Mouse (Mus musculus): ENCODE measurements around the gene Tbx4.

Tbx4 gene

GRCm38 (mm10) chr11:85850233-85850632 is 36.0 kb upstream of the Tbx4 start, which contains the start of gene Gm11444:
Gene Gm11444, minus strand, starts transcription at chr11:85850333.
- in situ Hi-C loops (cut with MboI) = no loop called here

DNA sequence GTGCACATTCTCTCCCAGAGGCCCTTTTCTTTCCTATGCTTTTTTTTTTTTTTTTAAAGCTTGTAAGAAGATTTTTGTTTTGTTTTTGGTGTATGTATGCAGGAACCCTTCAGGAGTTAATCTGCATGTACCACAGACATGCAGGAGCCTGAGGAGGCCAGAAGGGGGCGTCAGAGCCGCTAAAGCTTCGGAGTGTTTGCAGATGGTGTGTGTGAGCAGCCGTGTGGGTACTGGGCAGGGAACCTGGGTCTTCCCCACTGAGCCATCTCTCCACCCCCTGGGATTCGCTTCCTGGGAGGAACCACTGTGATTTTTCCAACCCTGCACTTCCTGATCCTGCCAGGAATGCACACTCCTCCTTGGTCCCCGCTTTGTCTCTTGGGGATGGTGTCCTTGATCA is 35.5 kb upstream of the Tbx4 start:
- in situ Hi-C loops (cut with MboI) = no loop called here

- in situ Hi-C loops (cut with MboI) = no loop called here
Observed at GRCm38 (mm10) chr11:85857997-85858698, 28.1 kb upstream of the Tbx4 start.

DNA sequence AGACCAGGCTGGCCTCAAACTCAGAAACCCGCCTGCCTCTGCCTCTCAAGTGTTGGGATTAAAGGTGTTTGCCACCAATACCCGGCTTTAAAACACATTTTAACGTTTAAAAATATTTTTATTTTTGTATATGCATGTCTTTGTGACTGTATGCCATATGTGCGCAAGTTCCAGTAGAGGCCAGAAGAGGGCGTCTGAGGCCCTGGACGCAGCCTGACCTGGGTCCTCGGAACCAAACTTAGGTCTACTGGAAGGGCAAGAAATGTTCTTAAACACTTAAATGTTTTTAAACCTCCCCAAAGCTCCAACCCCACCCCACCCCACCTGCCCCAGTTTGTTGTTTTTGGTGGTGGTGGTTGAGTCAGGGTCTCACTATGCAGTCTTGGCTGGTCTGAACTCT is 21.9 kb upstream of the Tbx4 start:
- in situ Hi-C loops (cut with MboI) = no loop called here

DNA sequence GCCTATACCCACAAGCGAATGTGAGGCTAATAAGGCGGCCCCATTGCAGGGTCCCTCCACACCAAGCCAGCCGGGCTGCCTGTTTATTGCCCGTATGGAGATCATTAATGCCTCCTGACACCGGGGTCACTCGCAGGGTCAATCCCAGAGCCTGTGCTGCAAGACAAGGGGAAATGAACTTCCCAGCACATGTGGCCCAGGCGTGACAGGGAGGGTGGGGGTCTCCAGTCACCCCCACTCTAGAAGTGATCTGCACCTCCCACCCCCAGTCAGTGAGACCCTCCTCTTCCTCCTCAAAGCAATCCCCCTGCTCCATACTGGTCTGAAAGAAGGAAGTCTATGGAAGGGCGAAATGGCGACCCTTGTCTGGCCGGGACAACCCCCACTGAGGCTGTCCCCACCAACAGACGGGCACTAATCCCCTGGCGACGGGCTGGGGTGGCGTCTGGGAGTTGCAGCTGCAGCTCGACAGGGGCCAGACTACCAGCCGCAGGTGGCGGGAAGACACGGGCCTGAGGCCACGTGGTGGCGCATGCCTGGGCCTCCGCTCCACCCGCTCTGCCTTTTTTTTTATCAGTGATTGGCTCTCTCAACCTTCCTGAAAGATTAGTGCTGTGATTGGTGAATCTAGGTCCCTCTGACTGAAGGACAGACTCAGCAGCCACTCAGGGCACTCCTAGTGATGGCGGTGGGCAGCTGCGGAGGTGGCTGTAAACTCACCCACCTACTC is 10.0 kb upstream of the Tbx4 start:
- in situ Hi-C loops (cut with MboI) = no loop called here

- in situ Hi-C loops (cut with MboI) = no loop called here
Observed at GRCm38 (mm10) chr11:85884498-85884897, 1.7 kb upstream of the Tbx4 start.

- in situ Hi-C loops (cut with MboI) = no loop called here
Observed at GRCm38 (mm10) chr11:85886429-85886785, 185 bp downstream of the Tbx4 start.

- in situ Hi-C loops (cut with MboI) = no loop called here
Observed at GRCm38 (mm10) chr11:85887273-85887672, 1.1 kb downstream of the Tbx4 start.

DNA sequence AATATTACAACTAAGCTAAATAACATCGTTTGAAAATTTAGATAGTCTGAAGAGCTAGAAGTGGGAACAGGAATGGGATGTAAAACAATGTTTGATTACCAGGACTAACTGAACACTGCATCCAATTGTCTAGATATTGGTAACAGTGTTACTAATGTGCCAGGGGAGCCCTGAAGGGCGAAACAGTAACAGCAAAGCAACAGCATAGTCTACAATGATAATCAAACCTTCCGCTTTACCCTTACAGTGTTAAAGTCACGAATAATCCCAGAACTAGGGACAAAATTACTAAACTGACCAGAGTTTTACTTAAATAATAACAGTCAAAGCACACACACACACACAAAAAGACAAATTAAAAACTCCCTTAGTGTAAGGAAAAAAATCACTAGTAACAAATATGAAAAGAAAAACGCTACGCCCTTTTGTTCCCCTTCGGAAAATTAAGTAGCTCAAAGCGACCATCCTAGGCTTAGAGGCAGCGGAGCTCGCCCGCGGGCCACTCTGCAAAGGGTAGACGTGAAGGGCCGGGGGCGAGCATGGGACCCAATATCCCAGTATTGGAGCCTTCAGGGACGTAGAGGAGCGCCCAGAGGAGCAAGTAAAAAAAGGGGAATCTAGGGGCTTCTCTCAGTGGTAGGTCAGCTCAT is 1.7 kb downstream of the Tbx4 start:
- in situ Hi-C loops (cut with MboI) = no loop called here

- in situ Hi-C loops (cut with MboI) = no loop called here
Observed at GRCm38 (mm10) chr11:85888451-85888961, 2.3 kb downstream of the Tbx4 start.

- in situ Hi-C loops (cut with MboI) = no loop called here
Observed at GRCm38 (mm10) chr11:85889056-85889729, 3.0 kb downstream of the Tbx4 start.

- in situ Hi-C loops (cut with MboI) = no loop called here
Observed at GRCm38 (mm10) chr11:85889730-85890562, 3.7 kb downstream of the Tbx4 start.

DNA sequence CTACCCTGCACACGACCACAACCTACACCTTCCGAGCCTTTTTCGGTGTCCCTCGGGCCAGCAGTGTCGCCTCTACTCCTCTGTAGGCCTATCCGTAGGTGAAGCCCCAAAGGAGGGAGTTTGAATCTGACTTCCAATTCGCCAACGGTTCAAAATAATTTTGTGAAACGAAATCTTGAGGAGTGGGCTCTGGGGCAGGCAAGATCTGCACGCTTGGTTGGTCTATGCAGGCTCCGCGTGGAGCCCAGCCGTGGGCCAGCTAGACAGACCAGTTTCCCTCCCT is 4.3 kb downstream of the Tbx4 start:
- in situ Hi-C loops (cut with MboI) = no loop called here

GRCm38 (mm10) chr11:85891010-85891691 is 4.9 kb downstream of the Tbx4 start:
- in situ Hi-C loops (cut with MboI) = no loop called here

DNA sequence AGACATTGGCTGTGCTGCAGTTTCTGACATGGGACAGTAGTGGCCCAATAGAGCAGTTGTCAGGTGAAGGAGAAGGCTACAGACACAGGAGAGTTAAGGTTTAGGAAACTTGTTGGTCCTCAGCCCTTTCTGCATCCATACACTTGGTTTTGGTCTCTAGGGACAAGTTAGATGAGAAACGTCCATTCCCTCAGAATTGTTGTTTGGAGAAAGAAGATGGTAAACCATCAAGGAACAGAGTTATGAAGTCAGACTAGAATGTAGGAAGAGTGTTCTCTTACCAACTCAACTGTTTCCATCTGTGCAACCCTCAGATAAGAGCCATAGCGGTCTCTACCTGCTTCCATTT is 5.4 kb downstream of the Tbx4 start:
- in situ Hi-C loops (cut with MboI) = no loop called here

DNA sequence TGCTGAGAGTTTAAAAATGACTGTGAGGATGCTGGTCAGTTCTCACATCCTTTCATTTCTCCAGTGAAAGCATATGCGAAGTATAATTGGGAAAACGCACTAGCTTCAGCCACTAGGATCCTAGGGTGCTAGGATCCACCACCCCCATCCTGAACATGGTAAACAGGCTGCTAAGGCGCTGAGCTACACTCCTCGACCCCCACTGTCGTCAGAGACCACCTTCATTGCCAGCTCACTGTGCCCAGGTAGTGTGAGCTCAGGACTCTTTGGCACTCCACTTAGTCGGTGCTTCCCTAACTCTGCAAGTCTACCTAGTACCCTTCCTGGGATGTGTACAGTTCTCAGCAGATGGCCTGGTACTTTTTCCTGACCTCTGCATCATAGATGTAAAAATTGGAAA is 6.5 kb downstream of the Tbx4 start:
- in situ Hi-C loops (cut with MboI) = no loop called here

DNA sequence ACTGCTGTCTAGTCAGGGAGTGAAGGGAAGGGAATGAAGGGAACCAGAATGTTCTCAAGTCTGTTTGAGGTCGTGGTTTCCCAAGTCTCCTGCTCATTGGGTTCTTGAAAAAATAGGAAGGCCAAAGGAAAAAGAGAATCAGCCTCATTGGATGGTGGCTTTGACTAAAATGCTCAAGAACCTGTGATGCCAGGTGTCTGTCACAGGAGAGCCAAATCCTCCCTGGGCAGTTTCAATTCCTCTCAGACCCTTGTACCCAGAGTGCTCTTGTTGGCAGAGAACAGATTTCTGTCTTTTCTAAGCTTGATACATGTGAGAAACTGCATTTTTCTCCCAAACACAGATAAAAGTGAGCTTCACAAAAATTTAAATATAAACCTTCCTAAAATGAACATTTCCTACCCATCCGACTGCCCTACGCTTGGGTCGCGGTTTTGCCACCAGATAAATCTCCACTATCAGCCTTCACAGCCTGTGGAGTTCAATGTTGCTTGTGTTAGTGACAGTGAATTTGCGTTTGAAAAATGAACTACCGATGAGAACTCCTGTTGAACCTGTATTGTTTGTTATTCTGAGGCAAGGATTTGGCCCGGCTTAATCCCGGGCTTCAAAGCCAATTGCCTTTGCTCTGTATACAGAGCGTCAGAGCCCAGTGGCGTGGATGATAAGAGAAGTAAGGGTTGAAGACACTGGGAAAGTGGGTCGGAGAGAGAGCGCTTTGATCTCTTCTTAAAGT is 7.3 kb downstream of the Tbx4 start:
- in situ Hi-C loops (cut with MboI) = no loop called here

DNA sequence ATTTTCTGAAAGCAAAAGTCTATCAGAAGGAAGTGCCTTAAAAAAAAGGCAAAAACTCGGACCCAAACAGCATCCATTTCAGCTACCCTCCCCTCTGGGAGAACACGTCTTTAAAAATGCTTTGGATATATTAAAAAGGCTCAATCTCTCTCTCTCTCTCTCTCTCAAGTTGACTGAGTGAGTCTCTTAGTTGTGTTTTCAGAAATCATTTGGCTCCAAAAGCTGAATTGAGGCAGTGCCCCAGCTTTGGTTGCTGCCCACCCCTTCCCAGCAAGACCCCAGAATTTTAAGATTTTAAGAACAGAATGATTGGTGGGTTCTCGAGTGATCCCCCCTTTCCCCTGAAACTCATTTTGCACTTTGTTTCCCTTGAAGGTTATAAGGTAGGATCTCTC is 7.9 kb downstream of the Tbx4 start:
- in situ Hi-C loops (cut with MboI) = no loop called here

DNA sequence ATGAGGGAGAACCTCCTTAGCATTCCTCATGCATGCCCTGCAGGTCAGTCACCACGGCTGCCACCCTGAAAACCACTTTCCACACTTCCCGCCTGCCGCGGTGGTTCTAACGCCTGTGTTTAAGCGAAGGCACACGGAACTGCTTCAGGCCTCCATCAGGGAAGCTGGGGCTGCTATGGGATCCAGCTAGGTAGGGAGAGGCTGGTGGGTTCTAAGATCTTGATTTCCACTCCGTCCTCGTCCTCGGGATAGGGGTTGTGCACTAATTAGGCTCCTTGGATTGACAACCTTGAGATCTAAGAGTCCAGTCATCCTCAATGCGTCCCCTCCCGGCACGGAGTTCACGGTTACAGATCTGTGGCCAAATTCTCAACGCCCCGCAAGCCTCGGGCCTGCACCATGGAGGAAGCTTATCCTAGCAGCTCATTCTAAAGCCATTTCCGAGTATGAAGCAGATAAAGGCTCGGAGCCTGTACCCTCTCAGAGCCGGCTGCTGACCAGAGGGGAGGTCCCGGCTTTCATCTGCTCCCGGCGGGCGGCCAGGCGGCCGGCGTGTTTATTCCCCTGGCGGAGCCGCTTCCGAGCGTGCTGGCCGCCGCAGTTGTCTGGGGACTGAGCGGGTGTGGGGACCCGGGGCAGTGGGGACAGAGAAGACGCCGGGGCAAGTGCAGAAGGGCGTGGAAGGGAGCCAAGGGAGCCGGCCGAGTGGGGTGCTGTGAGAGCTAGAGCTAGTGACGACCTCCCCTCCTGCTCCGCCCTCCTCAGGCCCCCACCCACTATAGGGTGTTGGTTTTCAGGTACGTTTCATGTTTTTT is 8.7 kb downstream of the Tbx4 start:
- in situ Hi-C loops (cut with MboI) = no loop called here
